Mouse (Mus musculus): ENCODE data around the gene Plekha5. TPM values are rescaled to one million over a fixed set of nuclear protein-coding genes. Genes with fewer than 3 reads are reported as not detected.
"Not testable (repeated sequence)": the region's sequence is repeated elsewhere in the genome, so short reads cannot be mapped to it uniquely, and the experiment has no call there.

The Plekha5 gene
- total RNA-seq, 1 experiment from 2014 or later: 12.7 TPM

DNA sequence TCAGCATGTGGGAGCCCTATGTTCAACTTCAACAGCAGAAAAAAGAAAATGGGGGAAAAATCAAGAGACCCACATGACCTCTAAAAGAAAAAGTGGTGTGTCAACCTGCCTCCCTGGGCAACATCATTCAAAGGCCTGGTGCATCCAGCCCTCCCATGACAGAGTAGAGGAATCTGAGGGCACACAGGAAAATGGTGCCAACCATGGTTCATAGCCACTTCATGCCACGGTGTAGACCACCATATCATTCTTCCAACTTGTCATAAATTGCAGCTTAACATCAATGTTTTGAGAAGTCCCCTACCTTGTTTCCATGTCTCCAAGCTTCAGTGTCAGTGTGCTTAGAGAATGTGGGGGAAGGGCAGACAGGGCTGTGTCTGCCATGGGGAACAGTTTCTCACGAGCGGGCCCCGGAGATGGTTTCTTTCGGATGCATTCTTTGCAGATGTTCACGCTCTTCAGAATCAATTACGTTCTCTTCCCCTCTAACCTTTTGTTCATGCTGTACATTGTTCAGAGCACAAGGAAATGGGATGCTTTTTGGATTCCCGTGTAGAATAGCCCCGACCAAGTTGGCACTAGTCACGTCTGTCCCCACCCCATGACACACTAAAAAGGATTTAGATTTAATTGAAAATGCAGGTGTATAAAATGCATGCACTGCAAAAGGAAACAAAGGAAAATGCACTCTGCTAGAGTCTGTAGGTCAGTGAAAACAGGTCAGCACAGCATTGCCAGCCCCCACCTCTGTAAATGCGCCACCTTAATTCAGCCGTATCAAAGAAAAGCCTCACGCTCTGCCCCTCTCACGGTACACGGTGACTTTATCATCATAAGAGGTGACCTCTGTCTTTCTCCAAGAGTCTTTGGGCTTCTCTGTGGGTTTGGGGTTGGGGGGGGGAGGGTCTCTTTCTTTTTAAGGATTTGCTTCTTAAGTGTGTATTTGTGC is 173.8 kb downstream of the Plekha5 start:
- ATAC-seq (ENCODE audit: extremely low read depth, insufficient number of reproducible peaks, low FRiP score, poor library complexity, severe bottlenecking): no peak

DNA sequence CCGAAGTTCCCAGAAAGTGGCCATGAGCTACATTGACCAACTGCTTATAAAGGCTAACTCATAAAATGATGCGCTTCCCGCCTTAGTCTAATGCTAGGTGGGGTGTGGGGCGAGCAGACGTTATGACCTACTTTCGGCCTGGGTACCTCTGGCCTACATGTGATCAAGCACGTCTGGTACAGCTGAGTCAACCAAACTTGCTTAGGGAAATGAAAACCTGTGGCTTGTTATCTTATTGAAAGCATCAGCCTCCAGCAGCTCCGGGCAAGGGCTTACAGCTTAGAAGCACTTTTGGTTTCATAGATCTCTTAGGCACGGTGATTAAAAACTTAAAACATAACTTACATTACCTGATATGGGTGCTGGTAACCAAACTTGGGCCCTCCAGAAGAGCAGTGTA is 174.7 kb downstream of the Plekha5 start:
- no peak for ATAC-seq (ENCODE audit: extremely low read depth, insufficient number of reproducible peaks, low FRiP score, poor library complexity, severe bottlenecking)

DNA sequence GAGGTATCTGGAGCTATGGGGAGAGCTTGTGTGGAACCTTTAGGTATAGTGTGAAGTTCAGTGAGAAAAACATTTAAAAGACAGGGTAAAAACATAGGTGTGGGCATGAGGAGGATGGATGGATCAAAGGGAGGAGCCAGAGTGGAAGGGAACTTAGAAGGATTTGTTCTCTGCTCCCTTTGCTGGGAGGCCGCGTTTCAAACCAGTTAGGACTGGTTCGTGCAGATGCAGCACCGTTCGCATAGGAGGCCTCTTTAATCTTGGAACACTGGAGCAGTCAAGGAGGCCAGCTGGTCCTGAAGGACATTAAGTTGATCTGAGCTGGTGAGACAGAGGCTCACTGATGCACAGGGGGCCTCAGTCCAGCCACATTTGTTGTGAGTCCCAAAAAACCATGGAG is 175.5 kb downstream of the Plekha5 start:
- no peak for ATAC-seq (ENCODE audit: extremely low read depth, insufficient number of reproducible peaks, low FRiP score, poor library complexity, severe bottlenecking)

- ATAC-seq (ENCODE audit: extremely low read depth, insufficient number of reproducible peaks, low FRiP score, poor library complexity, severe bottlenecking): not testable (repeated sequence)
These were observed 176.8 kb downstream of the Plekha5 start for GRCm38 (mm10) chr6:140600671-140601070.

- ATAC-seq (ENCODE audit: extremely low read depth, insufficient number of reproducible peaks, low FRiP score, poor library complexity, severe bottlenecking): no peak
These were observed 177.3 kb downstream of the Plekha5 start for GRCm38 (mm10) chr6:140601175-140601574.

DNA sequence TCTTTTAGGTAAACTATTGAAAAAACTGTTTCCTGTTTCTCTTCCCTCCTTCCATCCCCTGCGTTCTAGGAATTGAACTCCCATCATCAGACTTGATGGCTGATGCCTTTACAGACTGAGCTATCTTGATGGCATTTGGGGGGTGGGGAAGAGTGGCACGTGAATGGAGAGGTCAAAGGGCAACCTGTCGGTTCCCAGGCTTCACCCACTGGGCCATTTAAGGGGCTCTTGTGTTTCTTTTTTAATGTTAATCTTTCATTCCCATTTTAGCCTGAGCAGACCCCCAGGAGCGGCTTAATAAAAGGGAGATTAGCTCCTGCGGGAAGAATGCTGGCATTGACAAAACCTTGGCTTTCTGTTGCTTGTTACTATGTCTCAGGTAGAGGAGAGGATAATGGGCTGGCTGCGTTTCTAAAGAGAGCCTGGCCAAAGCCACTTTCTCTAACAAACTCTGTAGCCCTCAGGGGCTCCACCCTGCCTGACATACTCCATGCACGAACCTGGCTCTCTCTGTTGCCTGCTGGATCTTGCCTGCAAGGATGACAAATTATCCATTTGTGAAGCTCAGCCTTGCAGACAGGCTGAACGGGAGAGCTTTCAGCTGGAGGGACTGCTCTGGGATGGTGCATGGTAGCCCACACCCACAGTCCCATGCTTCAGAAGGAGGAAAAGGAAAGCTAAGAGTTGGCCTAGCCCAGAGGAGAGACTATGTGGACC is 179.5 kb downstream of the Plekha5 start:
- no peak for ATAC-seq (ENCODE audit: extremely low read depth, insufficient number of reproducible peaks, low FRiP score, poor library complexity, severe bottlenecking)

GRCm38 (mm10) chr6:140605173-140605572 is 181.3 kb downstream of the Plekha5 start:
- ATAC-seq (ENCODE audit: extremely low read depth, insufficient number of reproducible peaks, low FRiP score, poor library complexity, severe bottlenecking): not testable (repeated sequence)

GRCm38 (mm10) chr6:140605732-140606131 is 181.9 kb downstream of the Plekha5 start:
- ATAC-seq (ENCODE audit: extremely low read depth, insufficient number of reproducible peaks, low FRiP score, poor library complexity, severe bottlenecking): no peak

DNA sequence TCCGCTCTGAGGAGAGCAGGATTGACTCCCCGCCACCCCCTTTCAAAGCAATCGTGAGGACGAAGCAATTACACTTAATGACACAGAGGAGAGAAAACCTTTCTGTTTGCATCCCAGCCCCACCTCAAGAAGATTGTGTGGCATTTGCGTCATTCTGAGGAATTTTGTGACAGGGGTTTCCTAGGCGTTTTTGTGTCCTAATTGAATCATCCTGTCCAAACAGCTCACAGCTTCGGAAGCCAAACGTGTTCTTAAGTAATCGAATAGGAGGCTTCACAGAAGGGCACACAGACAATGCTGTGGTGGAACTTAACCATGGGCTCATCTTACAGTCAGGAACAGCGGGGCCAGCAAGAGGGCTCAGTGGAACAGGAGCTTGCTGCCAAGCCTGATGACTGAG is 182.7 kb downstream of the Plekha5 start:
- no peak for ATAC-seq (ENCODE audit: extremely low read depth, insufficient number of reproducible peaks, low FRiP score, poor library complexity, severe bottlenecking)

GRCm38 (mm10) chr6:140608666-140609065 is 184.8 kb downstream of the Plekha5 start:
- ATAC-seq (ENCODE audit: extremely low read depth, insufficient number of reproducible peaks, low FRiP score, poor library complexity, severe bottlenecking): no peak

DNA sequence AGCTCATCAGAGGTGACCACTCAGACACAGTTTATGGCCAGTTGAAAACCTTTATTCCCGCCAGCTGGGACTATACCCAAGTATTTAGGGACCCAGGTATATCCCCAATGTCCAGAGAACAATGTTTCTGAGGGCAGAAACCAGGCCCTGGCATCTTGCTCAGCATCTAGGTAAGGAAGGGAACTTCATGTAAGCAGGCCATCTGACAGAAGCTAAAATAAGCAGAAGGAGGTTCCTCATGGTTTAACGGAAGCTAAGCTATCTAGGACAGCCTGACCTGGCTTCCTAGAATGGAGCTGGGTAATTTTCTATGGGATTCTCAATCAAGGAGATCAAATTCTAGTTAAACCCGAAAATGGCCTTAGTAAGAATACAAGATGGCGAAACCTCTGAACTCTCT is 185.7 kb downstream of the Plekha5 start:
- ATAC-seq (ENCODE audit: extremely low read depth, insufficient number of reproducible peaks, low FRiP score, poor library complexity, severe bottlenecking): no peak

DNA sequence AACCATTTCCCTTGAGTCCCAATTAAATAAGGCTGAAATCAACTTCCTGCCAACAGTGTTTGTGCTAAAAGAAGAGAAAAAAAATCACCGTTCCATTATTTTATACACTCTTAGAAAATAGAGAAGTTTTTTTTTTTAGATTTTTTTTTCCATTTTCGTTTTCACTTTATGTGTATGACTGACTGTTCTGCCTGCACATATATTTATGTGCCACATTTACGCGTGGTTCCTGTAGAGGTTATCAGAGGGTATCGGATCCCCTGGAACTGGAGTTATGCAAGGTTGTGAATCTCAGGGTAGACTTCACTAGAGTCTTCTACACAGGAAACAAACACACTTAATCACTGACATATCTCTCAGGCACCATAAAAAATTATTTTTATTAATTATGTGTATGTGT is 186.3 kb downstream of the Plekha5 start:
- peak; percentile 31; the same call in 1 of the 2 replicates for ATAC-seq (ENCODE audit: extremely low read depth, insufficient number of reproducible peaks, low FRiP score, poor library complexity, severe bottlenecking)

DNA sequence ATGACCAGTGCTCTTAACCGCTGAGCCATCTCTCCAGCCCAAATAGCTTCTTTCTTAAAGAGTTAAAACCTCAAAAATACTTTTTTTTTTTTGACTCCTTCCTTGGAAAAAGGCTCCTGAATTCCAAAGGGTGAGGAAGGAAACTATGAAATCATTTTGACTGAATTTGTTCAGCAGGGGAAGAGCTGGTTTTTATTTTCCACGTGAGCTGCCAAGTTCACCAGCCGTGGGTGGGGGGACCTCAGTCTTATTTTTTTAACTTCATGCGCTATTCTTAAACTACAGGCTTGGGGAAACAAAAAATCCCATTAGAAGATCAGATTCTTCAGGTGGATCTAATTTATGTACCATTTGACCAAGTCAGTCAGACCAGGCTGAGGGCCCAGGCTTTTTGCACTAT is 187.4 kb downstream of the Plekha5 start:
- ATAC-seq (ENCODE audit: extremely low read depth, insufficient number of reproducible peaks, low FRiP score, poor library complexity, severe bottlenecking): no peak

DNA sequence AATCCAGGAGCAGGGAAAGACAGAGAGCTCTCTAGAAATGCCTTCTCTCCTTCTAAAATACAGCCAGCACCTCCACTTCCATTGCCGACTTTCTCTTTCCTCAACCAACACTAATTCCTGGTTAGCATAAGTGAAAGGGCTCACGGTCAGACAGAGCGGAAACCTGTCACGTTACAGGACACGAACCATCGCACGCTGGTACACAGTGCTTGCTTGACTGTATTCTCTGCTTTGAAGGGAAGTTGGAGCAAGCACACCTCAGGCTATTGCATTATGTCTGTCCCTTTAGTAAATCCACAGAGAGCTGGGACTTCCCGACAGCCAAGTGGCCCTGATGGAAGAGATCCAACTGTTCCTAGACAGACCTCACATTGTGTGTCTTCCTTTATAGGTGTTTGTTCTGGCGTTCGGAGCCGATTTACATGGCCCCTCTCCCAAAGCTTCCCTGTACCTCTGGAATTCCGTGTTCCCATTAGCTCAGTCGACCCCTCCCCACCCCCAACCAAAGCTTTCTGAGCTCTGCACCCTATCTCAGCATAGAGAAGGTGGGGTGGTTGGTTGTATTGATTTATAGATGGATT is 188.1 kb downstream of the Plekha5 start:
- no peak for ATAC-seq (ENCODE audit: extremely low read depth, insufficient number of reproducible peaks, low FRiP score, poor library complexity, severe bottlenecking)

DNA sequence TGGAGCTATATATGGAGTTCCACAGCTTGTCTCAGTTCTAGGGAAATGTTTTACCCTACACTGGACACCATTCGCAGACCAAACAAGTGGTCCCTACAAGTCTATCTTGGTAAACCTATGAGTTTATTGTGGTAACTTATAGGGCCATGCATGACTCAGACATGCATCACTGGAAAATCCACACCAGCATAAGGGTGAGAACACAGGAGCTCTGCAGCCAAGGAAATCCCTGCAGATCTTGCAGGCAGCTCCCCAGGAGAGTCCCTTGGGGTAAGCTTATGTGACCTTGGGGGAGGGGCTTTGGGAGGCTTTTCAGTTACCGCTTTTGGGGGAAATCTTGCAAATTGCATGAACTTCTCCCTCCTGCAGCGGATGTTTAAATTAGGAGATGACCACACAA is 190.0 kb downstream of the Plekha5 start:
- ATAC-seq (ENCODE audit: extremely low read depth, insufficient number of reproducible peaks, low FRiP score, poor library complexity, severe bottlenecking): no peak

GRCm38 (mm10) chr6:140614711-140615110 is 190.9 kb downstream of the Plekha5 start:
- peak; percentile 21; the same call in 1 of the 2 replicates for ATAC-seq (ENCODE audit: extremely low read depth, insufficient number of reproducible peaks, low FRiP score, poor library complexity, severe bottlenecking)

DNA sequence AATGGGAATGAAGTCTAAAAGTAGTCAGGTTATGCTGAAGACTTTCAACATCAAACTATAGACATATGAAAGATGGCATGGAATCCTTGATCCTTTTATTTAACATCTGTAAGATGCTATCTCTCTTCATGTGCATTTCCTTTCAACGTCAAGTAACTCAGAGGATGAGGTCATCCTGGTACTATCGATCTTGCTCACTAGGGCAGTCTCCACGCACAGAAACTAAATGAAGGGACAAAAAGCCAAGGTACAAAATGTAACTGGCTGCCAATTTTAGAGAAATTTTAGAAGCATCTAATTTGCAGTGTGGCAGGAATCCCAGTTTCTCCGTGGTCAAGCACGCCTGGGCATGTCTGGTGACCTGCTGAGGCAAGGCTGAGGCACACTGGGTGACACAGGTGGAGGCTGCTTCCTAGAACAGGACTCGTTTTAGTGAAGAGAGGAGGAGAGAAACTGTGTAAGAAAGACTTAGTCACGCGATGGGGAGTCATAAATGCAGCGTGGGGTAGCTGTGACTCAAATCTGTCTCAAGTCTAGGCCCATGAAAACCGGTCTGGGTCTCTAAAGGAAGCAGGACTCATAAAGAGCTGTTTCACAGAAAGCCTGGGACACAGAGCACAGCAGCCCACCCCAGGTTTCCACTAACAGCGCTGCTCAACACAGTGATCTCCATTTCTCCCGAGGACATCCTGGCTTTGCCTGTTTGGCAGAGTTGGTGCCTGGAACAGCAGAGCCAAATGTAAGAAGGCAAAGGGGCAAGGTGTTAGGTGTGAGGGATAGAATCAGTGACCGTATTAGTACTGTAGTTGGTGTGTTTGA is 196.9 kb downstream of the Plekha5 start:
- no peak for ATAC-seq (ENCODE audit: extremely low read depth, insufficient number of reproducible peaks, low FRiP score, poor library complexity, severe bottlenecking)

DNA sequence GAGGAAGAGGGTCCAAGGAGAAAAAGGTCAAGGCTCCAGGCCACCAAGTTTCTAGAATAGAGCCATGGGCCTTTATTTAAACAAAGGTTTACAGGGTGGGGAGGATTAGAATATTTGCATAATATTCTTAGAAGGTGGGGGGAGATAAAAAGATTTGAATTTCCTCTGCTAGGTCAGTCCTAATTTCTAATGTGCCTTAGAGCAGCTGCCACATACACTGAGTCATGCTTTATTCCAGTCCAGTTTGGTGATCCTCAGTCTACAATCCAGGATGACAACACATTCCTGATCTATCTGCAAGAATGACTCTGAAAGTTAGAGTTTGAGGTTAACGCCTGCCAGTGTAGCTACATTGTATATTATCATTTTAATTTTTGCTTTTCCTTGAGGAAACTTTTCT is 197.8 kb downstream of the Plekha5 start:
- ATAC-seq (ENCODE audit: extremely low read depth, insufficient number of reproducible peaks, low FRiP score, poor library complexity, severe bottlenecking): no peak

Measured in neutrophil, adult 5-6 weeks (primary cell).